Mouse (Mus musculus) lung, embryonic 15.5 days (tissue): Measurements from ENCODE around the gene Ggt6. TPM values are rescaled to one million over a fixed set of nuclear protein-coding genes. Genes with fewer than 3 reads are reported as not detected.

Source experiments
- ATAC-seq: fragments of 200-750 bp; cut with Nextera tagmentation; 2 replicates; pipeline ENCODE4 v1.8.0; 2017; ENCODE audit warnings: moderate number of reproducible peaks, borderline replicate concordance; ENCODE audit not compliant: low FRiP score, low TSS enrichment; ENCODE audit errors: extremely low read depth
- H3K27ac ChIP-seq: fragments of 300-500 bp; sonication (generic); 2 replicates; pipeline ENCODE4 v1.5.1; 2015; ENCODE audit warnings: moderate library complexity, mild to moderate bottlenecking, inconsistent platforms
- H3K27me3 ChIP-seq: fragments of 300-500 bp; sonication (generic); 2 replicates; pipeline ENCODE4 v1.6.1; 2015; ENCODE audit warnings: inconsistent platforms
- H3K36me3 ChIP-seq: fragments of 300-500 bp; sonication (generic); 2 replicates; pipeline ENCODE4 v1.6.1; 2015; ENCODE audit warnings: inconsistent platforms
- H3K4me1 ChIP-seq: fragments of 300-500 bp; sonication (generic); 2 replicates; pipeline ENCODE4 v1.6.1; 2015; ENCODE audit warnings: inconsistent platforms
- H3K4me2 ChIP-seq: fragments of 300-500 bp; sonication (generic); 2 replicates; pipeline ENCODE4 v1.6.1; 2015; ENCODE audit warnings: inconsistent platforms, mild to moderate bottlenecking, moderate library complexity
- H3K4me3 ChIP-seq: fragments of 300-500 bp; sonication (generic); 2 replicates; pipeline ENCODE4 v1.5.1; 2015; ENCODE audit warnings: mild to moderate bottlenecking, inconsistent platforms
- H3K9ac ChIP-seq: fragments of 300-500 bp; sonication (generic); 2 replicates; pipeline ENCODE4 v1.6.1; 2015; ENCODE audit warnings: inconsistent platforms
- H3K9me3 ChIP-seq: fragments of 300-500 bp; sonication (generic); 2 replicates; pipeline ENCODE4 v1.6.1; 2016; ENCODE audit warnings: inconsistent platforms
- WGBS: fragments of 180-500 bp; shearing (Covaris S2); methylation state at CpG from one replicate; pipeline ENCODE4 v1.1.7; 2015; 5-methylcytosine and 5-hydroxymethylcytosine counted together
- polyA plus RNA-seq: library from polyadenylated mRNA; unstranded; fragments of >200 nt; fragmentation: Nextera tagmentation; extraction: Ambion mirVana; gene quantifications from 2 replicates; pipeline ENCODE4 v1.2.1, GENCODE M21; 2015

The Ggt6 gene
- polyA plus RNA-seq, 1 experiment from 2014 or later, result 0.26 TPM

DNA sequence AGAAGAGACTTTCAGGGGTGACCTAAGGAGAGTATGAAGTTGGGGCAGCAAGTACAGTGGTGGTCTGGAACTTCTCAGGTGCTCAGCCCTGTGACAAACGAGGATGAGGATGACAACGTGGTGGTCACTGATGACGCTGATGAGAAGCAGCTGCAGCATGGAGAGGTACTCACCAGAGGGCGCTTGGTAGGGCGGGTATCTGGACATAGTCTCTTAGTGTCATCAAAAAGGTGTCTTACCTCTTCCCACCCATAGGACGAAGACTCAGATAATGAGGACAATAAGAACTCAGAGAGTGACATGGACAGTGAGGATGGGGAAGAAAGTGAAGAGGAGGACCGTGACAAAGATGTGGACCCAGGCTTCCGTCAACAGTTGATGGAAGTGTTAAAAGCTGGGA lies 12.1 kb downstream of the Ggt6 start:
- H3K4me1 ChIP-seq, result peaks cover 4% of the 10 kb centered on the region
- no peak overlapping the region for H3K9ac ChIP-seq
- H3K27ac ChIP-seq, result no peak overlapping the region
- no peaks in the 10 kb centered on the region for H3K9me3 ChIP-seq
- no peak for ATAC-seq
- no peak overlapping the region for H3K4me3 ChIP-seq
- whole genome bisulfite sequencing, result 72% methylated on average over 8 of the region's 8 CpGs
- peaks cover 100% of the 10 kb centered on the region for H3K36me3 ChIP-seq
- H3K27me3 ChIP-seq, result no peaks in the 10 kb centered on the region
- no peak overlapping the region for H3K4me2 ChIP-seq

- no peak overlapping the region for H3K27ac ChIP-seq
- H3K4me1 ChIP-seq, result peaks cover 4% of the 10 kb centered on the region; the same call in 1 of the 2 replicates
- H3K9me3 ChIP-seq, result no peaks in the 10 kb centered on the region
- no peaks in the 10 kb centered on the region for H3K27me3 ChIP-seq
- no peak overlapping the region for H3K4me2 ChIP-seq
- ATAC-seq, result no peak
- WGBS, result 81% methylated on average over 3 of the region's 3 CpGs
- H3K36me3 ChIP-seq, result peaks cover 58% of the 10 kb centered on the region
- H3K9ac ChIP-seq, result no peak overlapping the region
- H3K4me3 ChIP-seq, result no peak overlapping the region
Observed at GRCm38 (mm10) chr11:72452140-72452665, 16.9 kb downstream of the Ggt6 start.

DNA sequence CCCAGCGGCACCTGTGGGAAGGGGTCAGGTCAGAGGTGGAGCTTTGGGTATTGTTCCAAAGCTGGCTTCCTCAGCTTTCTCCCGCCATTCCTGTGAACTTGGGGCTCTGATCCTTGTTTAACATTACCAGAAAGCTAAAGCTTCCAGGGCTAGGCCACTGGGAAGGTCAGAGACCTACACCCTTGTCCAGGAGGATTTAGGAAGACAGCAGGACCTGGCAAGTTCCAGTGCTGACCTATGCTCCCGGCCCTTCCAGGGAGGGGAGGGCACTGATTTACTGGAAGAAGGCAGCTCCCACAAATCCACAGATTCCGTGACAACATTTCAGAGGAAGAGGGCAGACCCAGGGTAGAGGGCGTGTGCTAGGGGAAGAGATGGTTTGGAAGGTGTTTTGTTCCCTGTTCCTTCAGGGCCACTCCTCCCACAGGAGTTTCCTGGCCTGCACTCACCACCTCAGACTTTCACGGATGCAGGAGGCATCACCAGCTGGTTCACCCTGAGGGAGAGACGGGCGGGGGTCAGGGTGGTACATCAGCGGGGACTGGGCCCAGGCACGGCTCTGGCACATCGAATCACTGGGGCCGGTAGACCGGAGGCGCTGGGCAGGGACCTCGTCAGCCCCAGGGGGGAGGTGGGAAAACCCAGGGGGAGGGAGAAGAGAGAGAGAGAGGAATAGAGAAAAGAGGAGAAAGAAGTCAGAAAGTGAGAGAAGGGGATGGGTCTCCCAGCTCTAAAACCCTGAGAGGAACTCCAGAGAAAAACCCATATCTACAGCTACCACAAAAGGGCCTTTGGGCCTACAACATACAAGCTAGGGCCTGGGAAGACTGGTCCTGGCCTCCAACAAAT lies 18.0 kb downstream of the Ggt6 start:
- WGBS, result 55% methylated on average over 15 of the region's 15 CpGs
- Histone ChIP-seq H3K4me3 (no peak overlapping the region), H3K4me2 (no peak overlapping the region)

DNA sequence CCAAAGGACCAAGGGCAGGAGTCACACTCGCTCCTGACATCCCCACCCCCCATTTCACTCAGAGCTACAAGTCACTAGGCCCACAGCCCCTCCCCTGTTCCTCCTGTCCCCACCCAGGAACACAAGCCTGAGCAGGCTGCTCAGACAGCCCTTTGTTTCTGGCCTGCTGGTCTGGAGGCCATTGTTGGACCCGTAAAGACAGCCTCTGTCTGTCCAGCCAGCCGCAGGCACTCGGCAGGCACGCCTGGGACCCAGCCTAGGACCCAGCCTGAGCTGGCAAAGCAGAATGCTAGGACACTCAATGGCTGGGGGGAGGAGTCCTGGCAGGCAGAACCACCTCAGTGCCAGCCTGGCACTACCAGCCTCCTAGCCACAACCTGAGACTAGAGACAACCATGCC lies 20.4 kb downstream of the Ggt6 start:
- Histone ChIP-seq H3K27me3 (no peaks in the 10 kb centered on the region), H3K27ac (no peak overlapping the region), H3K4me2 (no peak overlapping the region), H3K9ac (no peak overlapping the region; the same call in 1 of the 2 replicates), H3K4me3 (no peak overlapping the region), H3K9me3 (no peaks in the 10 kb centered on the region), H3K36me3 (peaks cover 23% of the 10 kb centered on the region), H3K4me1 (peaks cover 9% of the 10 kb centered on the region; the same call in 1 of the 2 replicates)
- WGBS, result 62% methylated on average over 5 of the region's 5 CpGs
- ATAC-seq, result no peak

More for the DNA sequence above, 18.0 kb downstream of the Ggt6 start:
- ATAC-seq, result no peak
- H3K4me1 ChIP-seq, result peaks cover 4% of the 10 kb centered on the region; the same call in 1 of the 2 replicates
- no peaks in the 10 kb centered on the region for H3K9me3 ChIP-seq
- no peak overlapping the region for H3K9ac ChIP-seq
- H3K36me3 ChIP-seq, result peaks cover 46% of the 10 kb centered on the region
- no peaks in the 10 kb centered on the region for H3K27me3 ChIP-seq
- no peak overlapping the region for H3K27ac ChIP-seq

DNA sequence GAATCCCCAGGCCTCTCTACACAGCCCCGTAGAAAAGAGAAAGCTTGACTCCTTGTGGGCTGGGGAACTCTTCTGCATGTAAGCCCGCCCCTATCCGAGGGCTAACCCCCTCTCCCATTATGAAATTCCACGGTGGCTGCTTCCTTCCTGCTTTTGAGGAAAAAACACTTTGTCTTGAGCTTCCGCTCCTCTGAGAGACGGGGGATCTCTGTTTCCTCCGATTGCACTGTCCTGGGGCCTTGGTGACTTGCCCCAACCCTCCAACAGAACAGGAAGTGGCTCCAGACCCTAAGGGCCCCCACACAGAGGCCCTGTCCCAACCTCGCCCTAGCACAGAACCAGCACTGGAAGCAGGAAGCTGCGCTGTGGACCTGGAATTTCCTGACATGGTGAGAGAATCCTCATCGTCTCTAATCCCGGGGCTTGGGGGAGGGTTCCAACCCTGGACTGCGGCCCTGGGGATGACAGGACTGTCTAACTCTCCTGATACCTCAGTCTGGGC lies 22.7 kb downstream of the Ggt6 start:
- no peak overlapping the region for H3K9ac ChIP-seq
- peak; percentile 79 for ATAC-seq
- peaks cover 22% of the 10 kb centered on the region; the same call in 1 of the 2 replicates for H3K4me1 ChIP-seq
- H3K36me3 ChIP-seq, result no peaks in the 10 kb centered on the region; the same call in 1 of the 2 replicates
- H3K9me3 ChIP-seq, result no peaks in the 10 kb centered on the region
- 39% methylated on average over 12 of the region's 12 CpGs for WGBS
- H3K27me3 ChIP-seq, result no peaks in the 10 kb centered on the region
- H3K27ac ChIP-seq, result peak overlapping the region; percentile 82
- H3K4me2 ChIP-seq, result peak overlapping the region; percentile 0; the same call in 1 of the 2 replicates
- H3K4me3 ChIP-seq, result no peak overlapping the region

GRCm38 (mm10) chr11:72458502-72458901 lies 23.2 kb downstream of the Ggt6 start:
- Histone ChIP-seq H3K9ac (no peak overlapping the region), H3K36me3 (no peaks in the 10 kb centered on the region), H3K4me2 (peak overlapping the region; percentile 0; the same call in 1 of the 2 replicates), H3K27me3 (no peaks in the 10 kb centered on the region), H3K4me3 (no peak overlapping the region), H3K27ac (peak overlapping the region; percentile 82), H3K9me3 (no peaks in the 10 kb centered on the region), H3K4me1 (peaks cover 22% of the 10 kb centered on the region; the same call in 1 of the 2 replicates)
- 0 out of 2 replicates have a peak, but pooled peaks have one; percentile 11 for ATAC-seq
- WGBS, result 58% methylated on average over 3 of the region's 3 CpGs

DNA sequence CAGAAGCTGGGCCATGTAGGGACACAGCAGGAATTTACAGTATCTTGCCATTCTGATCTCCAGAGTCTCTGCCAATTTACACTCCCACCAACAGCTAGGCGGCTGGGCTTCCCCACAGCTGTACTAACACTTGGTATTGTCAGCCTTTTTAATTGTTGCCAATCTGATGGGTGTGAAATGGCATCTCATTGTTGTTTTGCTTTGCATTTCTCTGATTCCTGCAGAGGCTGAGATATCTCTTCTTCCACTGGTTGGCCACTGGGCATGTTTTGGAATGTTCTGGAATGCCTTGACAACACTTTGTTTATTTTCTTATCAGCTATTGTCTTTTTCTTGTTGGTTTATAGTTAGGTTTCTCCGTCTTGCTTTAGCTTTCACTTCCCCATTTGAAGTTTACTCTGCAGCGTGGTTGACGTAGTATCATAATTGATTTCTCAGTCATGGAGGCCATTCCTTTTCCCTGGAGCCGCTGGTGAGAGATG lies 26.2 kb downstream of the Ggt6 start:
- WGBS, result 23% methylated on average over 5 of the region's 5 CpGs
- Histone ChIP-seq H3K4me3 (no peak overlapping the region), H3K9ac (no peak overlapping the region), H3K4me1 (peaks cover 41% of the 10 kb centered on the region), H3K9me3 (no peaks in the 10 kb centered on the region), H3K36me3 (no peaks in the 10 kb centered on the region), H3K4me2 (no peak overlapping the region), H3K27me3 (no peaks in the 10 kb centered on the region), H3K27ac (no peak overlapping the region)
- ATAC-seq, result no peak

- 55% methylated on average over 3 of the region's 3 CpGs for WGBS
- H3K4me1 ChIP-seq, result peaks cover 69% of the 10 kb centered on the region
Observed at GRCm38 (mm10) chr11:72464821-72465220, 29.5 kb downstream of the Ggt6 start.

GRCm38 (mm10) chr11:72465978-72466693 lies 30.8 kb downstream of the Ggt6 start:
- H3K9ac ChIP-seq, result no peak overlapping the region
- peak overlapping the region; percentile 27; the same call in 1 of the 2 replicates for H3K4me2 ChIP-seq
- 34% methylated on average over 11 of the region's 11 CpGs for WGBS
- no peak overlapping the region for H3K4me3 ChIP-seq
- H3K9me3 ChIP-seq, result no peaks in the 10 kb centered on the region
- peak overlapping the region; percentile 89 for H3K27ac ChIP-seq
- peaks cover 80% of the 10 kb centered on the region for H3K4me1 ChIP-seq
- no peaks in the 10 kb centered on the region for H3K27me3 ChIP-seq
- H3K36me3 ChIP-seq, result no peaks in the 10 kb centered on the region
- peak; percentile 12; the same call in 1 of the 2 replicates for ATAC-seq

More at GRCm38 (mm10) chr11:72464821-72465220, 29.5 kb downstream of the Ggt6 start:
- no peak for ATAC-seq
- Histone ChIP-seq H3K4me3 (no peak overlapping the region), H3K36me3 (no peaks in the 10 kb centered on the region), H3K9ac (no peak overlapping the region), H3K9me3 (no peaks in the 10 kb centered on the region), H3K4me2 (no peak overlapping the region), H3K27me3 (no peaks in the 10 kb centered on the region), H3K27ac (no peak overlapping the region)

GRCm38 (mm10) chr11:72466694-72467507 lies 31.6 kb downstream of the Ggt6 start:
- 5% methylated on average over 11 of the region's 11 CpGs for WGBS
- Histone ChIP-seq H3K36me3 (no peaks in the 10 kb centered on the region), H3K4me1 (peaks cover 80% of the 10 kb centered on the region), H3K9me3 (no peaks in the 10 kb centered on the region), H3K27ac (peak overlapping the region; percentile 89), H3K9ac (no peak overlapping the region), H3K27me3 (no peaks in the 10 kb centered on the region), H3K4me2 (peak overlapping the region; percentile 27; the same call in 1 of the 2 replicates), H3K4me3 (no peak overlapping the region)
- peak; percentile 72 for ATAC-seq

GRCm38 (mm10) chr11:72468525-72468924 lies 33.2 kb downstream of the Ggt6 start:
- H3K4me1 ChIP-seq, result peaks cover 86% of the 10 kb centered on the region
- no peak overlapping the region for H3K4me2 ChIP-seq
- H3K4me3 ChIP-seq, result no peak overlapping the region
- 54% methylated on average over 5 of the region's 5 CpGs for WGBS
- H3K27ac ChIP-seq, result peak overlapping the region; percentile 89
- H3K27me3 ChIP-seq, result no peaks in the 10 kb centered on the region
- H3K9me3 ChIP-seq, result no peaks in the 10 kb centered on the region
- no peak overlapping the region for H3K9ac ChIP-seq
- no peaks in the 10 kb centered on the region for H3K36me3 ChIP-seq
- no peak for ATAC-seq
